Mouse (Mus musculus): Measurements from ENCODE around the gene Synm. TPM values are rescaled to one million over a fixed set of nuclear protein-coding genes. Genes with fewer than 3 reads are reported as not detected.

The Synm gene
- polyA plus RNA-seq, 1 experiment from 2014 or later = 4.0 TPM

DNA sequence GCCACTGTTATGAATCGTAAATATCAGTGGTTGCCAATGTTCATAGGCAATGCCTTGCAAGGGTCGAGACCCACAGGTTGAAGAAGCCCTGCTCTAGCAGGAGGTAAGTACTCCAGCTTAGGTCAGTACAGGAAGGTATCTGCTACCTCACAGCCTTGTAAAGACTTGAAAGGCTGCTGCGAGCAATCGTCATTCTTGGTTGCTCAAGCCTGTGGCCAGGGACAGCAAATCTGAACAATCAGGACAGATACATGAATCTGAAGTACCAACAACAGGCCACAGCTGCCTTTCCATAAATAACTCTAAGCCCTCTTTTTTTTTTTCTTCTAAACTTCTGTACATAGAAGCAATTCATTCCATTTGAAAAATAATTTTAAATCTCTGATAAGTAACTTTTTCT is 27.3 kb downstream of the Synm start:
- 80% methylated on average over 4 of the region's 4 CpGs for WGBS
- no peak overlapping the region for H3K27ac ChIP-seq (ENCODE audit: low read depth, low read length)
- H3K9ac ChIP-seq (replicated peaks; ENCODE audit: low read depth, low read length) = no peak overlapping the region
- no peak overlapping the region for H3K4me2 ChIP-seq (ENCODE audit: low read depth, low read length)
- no peaks in the 10 kb centered on the region for H3K27me3 ChIP-seq (ENCODE audit: control insufficient read depth, insufficient read depth, low read length)
- H3K9me3 ChIP-seq (ENCODE audit: control insufficient read depth, low read length) = no peaks in the 10 kb centered on the region
- no peak for ATAC-seq (ENCODE audit: low read depth)
- H3K36me3 ChIP-seq (ENCODE audit: control insufficient read depth, insufficient read depth, low read length) = no peaks in the 10 kb centered on the region
- no peak overlapping the region for H3K4me3 ChIP-seq (ENCODE audit: low read depth, low read length)
- peaks cover 5% of the 10 kb centered on the region; the same call in 1 of the 2 replicates for H3K4me1 ChIP-seq (ENCODE audit: control insufficient read depth, insufficient read depth, low read length)

- no peak overlapping the region for H3K4me2 ChIP-seq (ENCODE audit: low read depth, low read length)
- ATAC-seq (ENCODE audit: low read depth) = no peak
- no peaks in the 10 kb centered on the region for H3K9me3 ChIP-seq (ENCODE audit: control insufficient read depth, low read length)
- no peaks in the 10 kb centered on the region for H3K4me1 ChIP-seq (ENCODE audit: control insufficient read depth, insufficient read depth, low read length)
- no peak overlapping the region for H3K9ac ChIP-seq (replicated peaks; ENCODE audit: low read depth, low read length)
- H3K27ac ChIP-seq (ENCODE audit: low read depth, low read length) = no peak overlapping the region
- H3K4me3 ChIP-seq (ENCODE audit: low read depth, low read length) = no peak overlapping the region
- H3K36me3 ChIP-seq (ENCODE audit: control insufficient read depth, insufficient read depth, low read length) = no peaks in the 10 kb centered on the region
- 61% methylated on average over 5 of the region's 5 CpGs for WGBS
- H3K27me3 ChIP-seq (ENCODE audit: control insufficient read depth, insufficient read depth, low read length) = no peaks in the 10 kb centered on the region
These were observed 29.0 kb downstream of the Synm start for GRCm38 (mm10) chr7:67730431-67731110.

- no peaks in the 10 kb centered on the region for H3K9me3 ChIP-seq (ENCODE audit: control insufficient read depth, low read length)
- no peak overlapping the region for H3K9ac ChIP-seq (replicated peaks; ENCODE audit: low read depth, low read length)
- no peak for ATAC-seq (ENCODE audit: low read depth)
- H3K27ac ChIP-seq (ENCODE audit: low read depth, low read length) = no peak overlapping the region
- H3K4me3 ChIP-seq (ENCODE audit: low read depth, low read length) = no peak overlapping the region
- H3K36me3 ChIP-seq (ENCODE audit: control insufficient read depth, insufficient read depth, low read length) = no peaks in the 10 kb centered on the region
- WGBS = 93% methylated on average over 4 of the region's 4 CpGs
- H3K4me2 ChIP-seq (ENCODE audit: low read depth, low read length) = no peak overlapping the region
- no peaks in the 10 kb centered on the region for H3K27me3 ChIP-seq (ENCODE audit: control insufficient read depth, insufficient read depth, low read length)
- no peaks in the 10 kb centered on the region for H3K4me1 ChIP-seq (ENCODE audit: control insufficient read depth, insufficient read depth, low read length)
These were observed 30.7 kb downstream of the Synm start for GRCm38 (mm10) chr7:67728809-67729208.

DNA sequence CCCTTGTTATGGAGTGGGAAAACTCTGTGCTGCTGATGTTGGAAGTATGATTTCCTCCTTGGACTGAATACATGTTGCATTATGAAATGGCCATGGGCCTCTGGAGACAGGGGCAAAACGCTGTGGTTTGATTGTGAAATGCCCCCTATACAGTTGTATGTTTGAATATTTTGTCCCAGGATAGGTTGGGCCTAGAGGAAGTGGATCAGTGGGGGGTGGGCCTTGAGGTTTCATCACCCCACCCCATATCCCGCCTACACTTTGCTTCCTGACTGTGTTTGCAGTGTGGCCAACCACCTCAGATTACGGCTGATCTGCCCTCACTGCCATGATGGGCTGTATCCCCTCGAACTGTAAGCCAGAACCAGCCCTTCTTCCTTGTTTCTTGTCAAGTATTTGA is 31.3 kb downstream of the Synm start:
- no peaks in the 10 kb centered on the region for H3K36me3 ChIP-seq (ENCODE audit: control insufficient read depth, insufficient read depth, low read length)
- no peaks in the 10 kb centered on the region for H3K4me1 ChIP-seq (ENCODE audit: control insufficient read depth, insufficient read depth, low read length)
- H3K4me2 ChIP-seq (ENCODE audit: low read depth, low read length) = no peak overlapping the region
- H3K4me3 ChIP-seq (ENCODE audit: low read depth, low read length) = no peak overlapping the region
- ATAC-seq (ENCODE audit: low read depth) = no peak
- H3K9me3 ChIP-seq (ENCODE audit: control insufficient read depth, low read length) = no peaks in the 10 kb centered on the region
- H3K9ac ChIP-seq (replicated peaks; ENCODE audit: low read depth, low read length) = no peak overlapping the region
- no peaks in the 10 kb centered on the region for H3K27me3 ChIP-seq (ENCODE audit: control insufficient read depth, insufficient read depth, low read length)
- 92% methylated on average over 4 of the region's 4 CpGs for WGBS
- no peak overlapping the region for H3K27ac ChIP-seq (ENCODE audit: low read depth, low read length)

GRCm38 (mm10) chr7:67725016-67725415 is 34.5 kb downstream of the Synm start:
- Histone ChIP-seq H3K36me3 (ENCODE audit: control insufficient read depth, insufficient read depth, low read length) (no peaks in the 10 kb centered on the region), H3K4me1 (ENCODE audit: control insufficient read depth, insufficient read depth, low read length) (no peaks in the 10 kb centered on the region), H3K4me2 (ENCODE audit: low read depth, low read length) (no peak overlapping the region), H3K9ac (replicated peaks; ENCODE audit: low read depth, low read length) (no peak overlapping the region), H3K27ac (ENCODE audit: low read depth, low read length) (no peak overlapping the region), H3K4me3 (ENCODE audit: low read depth, low read length) (no peak overlapping the region), H3K9me3 (ENCODE audit: control insufficient read depth, low read length) (no peaks in the 10 kb centered on the region), H3K27me3 (ENCODE audit: control insufficient read depth, insufficient read depth, low read length) (no peaks in the 10 kb centered on the region)
- WGBS = 54% methylated on average over 9 of the region's 9 CpGs
- no peak for ATAC-seq (ENCODE audit: low read depth)

- H3K36me3 ChIP-seq (ENCODE audit: control insufficient read depth, insufficient read depth, low read length) = no peaks in the 10 kb centered on the region
- H3K4me3 ChIP-seq (ENCODE audit: low read depth, low read length) = no peak overlapping the region
- no peaks in the 10 kb centered on the region for H3K27me3 ChIP-seq (ENCODE audit: control insufficient read depth, insufficient read depth, low read length)
- H3K4me1 ChIP-seq (ENCODE audit: control insufficient read depth, insufficient read depth, low read length) = no peaks in the 10 kb centered on the region
- no peak overlapping the region for H3K4me2 ChIP-seq (ENCODE audit: low read depth, low read length)
- ATAC-seq (ENCODE audit: low read depth) = no peak
- 56% methylated on average over 4 of the region's 4 CpGs for WGBS
- H3K9ac ChIP-seq (replicated peaks; ENCODE audit: low read depth, low read length) = no peak overlapping the region
- H3K9me3 ChIP-seq (ENCODE audit: control insufficient read depth, low read length) = no peaks in the 10 kb centered on the region
- no peak overlapping the region for H3K27ac ChIP-seq (ENCODE audit: low read depth, low read length)
These were observed 35.0 kb downstream of the Synm start for GRCm38 (mm10) chr7:67724536-67724935.

DNA sequence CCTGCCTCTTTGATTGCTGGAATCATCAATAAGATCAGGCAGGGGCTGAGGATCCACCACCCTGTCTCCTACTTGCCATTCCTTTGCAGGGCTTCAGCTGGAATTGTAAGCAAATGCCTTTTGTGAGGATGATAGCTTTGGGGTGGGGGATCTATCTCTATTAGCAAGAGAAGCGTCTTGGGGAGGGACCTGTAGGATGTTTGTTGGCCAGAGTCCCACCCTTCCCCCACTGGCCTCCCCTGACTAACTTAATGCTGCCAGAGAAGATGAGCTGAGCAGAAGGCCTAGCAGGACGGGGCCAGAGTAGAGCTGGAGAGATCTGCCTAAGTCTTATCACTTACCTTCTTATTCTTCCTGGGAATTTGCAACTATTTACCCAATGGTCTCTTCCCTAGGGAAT is 37.4 kb downstream of the Synm start:
- Histone ChIP-seq H3K9ac (replicated peaks; ENCODE audit: low read depth, low read length) (no peak overlapping the region), H3K27me3 (ENCODE audit: control insufficient read depth, insufficient read depth, low read length) (no peaks in the 10 kb centered on the region), H3K27ac (ENCODE audit: low read depth, low read length) (no peak overlapping the region), H3K9me3 (ENCODE audit: control insufficient read depth, low read length) (no peaks in the 10 kb centered on the region), H3K36me3 (ENCODE audit: control insufficient read depth, insufficient read depth, low read length) (no peaks in the 10 kb centered on the region), H3K4me2 (ENCODE audit: low read depth, low read length) (no peak overlapping the region), H3K4me3 (ENCODE audit: low read depth, low read length) (no peak overlapping the region), H3K4me1 (ENCODE audit: control insufficient read depth, insufficient read depth, low read length) (no peaks in the 10 kb centered on the region)
- WGBS = 33% methylated on average over 2 of the region's 2 CpGs
- ATAC-seq (ENCODE audit: low read depth) = no peak

DNA sequence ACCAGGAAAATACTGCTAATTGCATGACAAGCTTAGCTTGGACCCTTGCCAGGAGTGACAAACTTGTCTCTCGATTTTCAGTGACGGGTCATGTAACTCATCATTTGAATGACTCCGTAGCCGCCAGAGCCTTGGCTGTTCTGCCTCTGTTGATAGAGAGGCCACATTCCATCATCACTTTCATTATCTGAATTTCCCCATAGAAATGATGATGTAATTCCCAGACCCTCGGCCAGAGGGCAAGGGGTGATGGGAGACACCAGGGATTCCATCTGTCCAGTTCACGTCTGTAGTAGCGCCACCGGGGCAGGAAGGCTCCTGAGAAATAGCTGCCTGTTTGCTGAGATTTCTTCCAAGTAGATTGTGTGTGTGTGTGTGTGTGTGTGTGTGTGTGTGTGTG is 40.7 kb downstream of the Synm start:
- H3K4me2 ChIP-seq (ENCODE audit: low read depth, low read length) = no peak overlapping the region
- no peak overlapping the region for H3K9ac ChIP-seq (replicated peaks; ENCODE audit: low read depth, low read length)
- no peak overlapping the region for H3K4me3 ChIP-seq (ENCODE audit: low read depth, low read length)
- H3K9me3 ChIP-seq (ENCODE audit: control insufficient read depth, low read length) = no peaks in the 10 kb centered on the region
- peaks cover 5% of the 10 kb centered on the region for H3K4me1 ChIP-seq (ENCODE audit: control insufficient read depth, insufficient read depth, low read length)
- WGBS = 70% methylated on average over 8 of the region's 8 CpGs
- H3K27ac ChIP-seq (ENCODE audit: low read depth, low read length) = no peak overlapping the region
- no peaks in the 10 kb centered on the region for H3K27me3 ChIP-seq (ENCODE audit: control insufficient read depth, insufficient read depth, low read length)
- no peak for ATAC-seq (ENCODE audit: low read depth)
- no peaks in the 10 kb centered on the region for H3K36me3 ChIP-seq (ENCODE audit: control insufficient read depth, insufficient read depth, low read length)

DNA sequence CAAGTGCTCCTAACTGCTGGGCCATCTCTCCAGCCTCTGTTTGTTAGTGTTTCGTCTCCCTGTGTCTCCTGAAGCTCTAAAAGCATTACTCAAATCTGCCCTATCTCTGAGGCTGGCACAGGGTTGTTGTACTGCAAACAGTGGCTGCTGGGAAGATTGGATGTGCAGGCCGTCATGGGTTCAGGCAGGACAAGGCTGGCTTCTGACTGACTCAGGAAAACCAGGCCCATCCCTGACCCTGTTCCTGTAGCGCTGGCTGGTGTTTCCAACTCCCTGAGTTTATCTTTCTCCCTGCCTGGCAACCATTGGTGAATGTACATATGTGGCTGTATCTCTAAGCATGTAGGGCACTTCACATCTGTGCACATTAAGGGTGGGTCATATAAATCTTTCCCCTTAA is 42.0 kb downstream of the Synm start:
- Histone ChIP-seq H3K9me3 (ENCODE audit: control insufficient read depth, low read length) (no peaks in the 10 kb centered on the region), H3K4me3 (ENCODE audit: low read depth, low read length) (no peak overlapping the region), H3K4me2 (ENCODE audit: low read depth, low read length) (no peak overlapping the region), H3K36me3 (ENCODE audit: control insufficient read depth, insufficient read depth, low read length) (no peaks in the 10 kb centered on the region), H3K27me3 (ENCODE audit: control insufficient read depth, insufficient read depth, low read length) (no peaks in the 10 kb centered on the region), H3K27ac (ENCODE audit: low read depth, low read length) (no peak overlapping the region), H3K4me1 (ENCODE audit: control insufficient read depth, insufficient read depth, low read length) (peaks cover 6% of the 10 kb centered on the region), H3K9ac (replicated peaks; ENCODE audit: low read depth, low read length) (no peak overlapping the region)
- 88% methylated on average over 3 of the region's 3 CpGs for WGBS
- ATAC-seq (ENCODE audit: low read depth) = no peak

Measured in neural tube, embryonic 14.5 days (tissue).